Mouse (Mus musculus) layer of hippocampus, adult 11-12 months (tissue): ENCODE results near the gene Npas2.
A peak's percentile ranks its signal among the peaks of the same experiment; 100 is the strongest.

Source experiments
- DNase-seq: peaks from one replicate; pipeline ENCODE4 v3.0.0; 2022; ENCODE audit warnings: low spot score

Gene Npas2

DNA sequence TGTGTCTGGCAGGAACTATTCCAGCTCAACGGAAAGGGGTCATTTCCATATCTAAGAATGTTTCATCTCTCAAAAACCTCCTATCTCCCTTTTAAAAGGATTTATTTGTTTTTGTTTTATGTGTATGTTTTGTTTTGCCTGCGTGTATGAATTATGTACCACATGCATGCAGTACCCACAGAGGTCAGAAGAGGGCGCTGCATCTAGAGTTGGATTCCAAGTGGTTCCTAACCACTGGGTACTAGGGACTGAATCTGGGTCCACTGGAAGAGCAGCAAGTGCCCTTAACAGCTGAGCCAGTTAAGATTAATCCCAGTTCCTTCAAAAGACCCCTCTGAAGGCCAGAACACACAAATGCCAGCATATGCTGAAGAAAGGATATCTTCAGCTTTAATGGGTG, 24.1 kb downstream of the Npas2 start:
- no peak for DNase-seq

DNA sequence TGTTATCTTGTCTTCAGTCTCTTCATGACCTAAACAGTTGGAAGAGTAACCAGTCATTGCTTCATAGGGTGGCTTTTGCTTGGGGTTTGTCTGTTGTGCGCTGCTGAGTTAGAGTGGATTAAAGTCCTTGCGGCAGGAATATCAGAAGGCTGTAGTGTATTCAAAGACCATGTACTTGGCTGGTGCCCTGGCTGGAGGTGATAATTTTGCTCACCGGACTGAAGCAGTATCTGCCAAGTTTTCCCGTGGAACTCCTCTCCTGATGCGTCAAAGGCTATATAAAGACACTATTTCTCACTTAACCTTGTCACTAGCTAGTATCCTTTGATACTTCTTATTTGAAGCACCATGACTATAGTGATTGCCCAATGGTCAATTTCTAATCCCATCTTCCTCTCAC, 34.9 kb downstream of the Npas2 start:
- DNase-seq = no peak

DNA sequence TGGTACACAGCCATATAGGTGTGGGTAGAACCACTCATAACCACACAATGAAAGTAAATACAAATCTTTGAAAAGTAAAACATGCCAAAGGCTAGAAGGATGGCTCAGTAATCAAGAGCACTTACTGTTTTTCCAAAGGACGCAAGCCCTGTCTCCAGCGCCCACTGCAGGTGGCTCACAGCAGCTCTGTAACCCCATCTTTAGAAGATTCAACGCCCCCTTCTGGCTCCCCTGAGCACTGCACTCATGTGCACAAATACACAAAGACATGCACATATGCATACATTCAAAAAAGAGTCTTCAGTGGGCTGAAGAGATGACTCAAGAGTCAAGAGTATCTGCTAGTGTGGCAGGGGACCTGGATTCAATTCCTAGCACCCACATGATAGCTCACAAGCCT, 36.5 kb downstream of the Npas2 start:
- no peak for DNase-seq

DNA sequence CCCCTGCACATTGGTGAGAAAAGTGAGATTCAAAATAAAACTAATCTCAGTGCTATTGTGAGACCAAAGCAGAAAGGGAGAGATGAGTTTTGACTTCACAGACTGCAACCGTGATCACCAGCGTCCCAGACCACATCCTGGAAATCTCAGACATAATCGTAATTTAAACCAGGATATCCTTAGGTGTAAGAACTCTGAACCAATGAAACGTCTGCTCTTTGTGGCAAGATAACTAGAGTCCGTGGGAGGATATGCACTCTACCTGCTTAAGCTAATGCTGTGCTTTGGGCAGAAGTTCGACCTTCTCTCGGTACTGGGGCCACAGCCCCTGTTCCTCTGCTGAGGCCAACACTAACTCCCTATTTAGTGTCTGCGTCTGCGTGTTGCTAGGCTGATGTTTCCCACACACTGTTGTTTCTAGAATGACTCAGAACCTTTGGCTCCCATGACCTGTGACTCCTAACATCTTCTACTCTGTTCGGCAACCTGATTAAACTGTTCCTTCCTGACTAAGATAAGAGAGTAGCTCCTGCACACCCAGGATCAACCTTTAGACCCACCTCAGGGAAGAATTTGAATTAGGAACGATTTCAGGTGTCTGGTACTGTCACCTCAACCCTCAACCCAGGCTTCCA, 41.4 kb downstream of the Npas2 start:
- no peak for DNase-seq

DNA sequence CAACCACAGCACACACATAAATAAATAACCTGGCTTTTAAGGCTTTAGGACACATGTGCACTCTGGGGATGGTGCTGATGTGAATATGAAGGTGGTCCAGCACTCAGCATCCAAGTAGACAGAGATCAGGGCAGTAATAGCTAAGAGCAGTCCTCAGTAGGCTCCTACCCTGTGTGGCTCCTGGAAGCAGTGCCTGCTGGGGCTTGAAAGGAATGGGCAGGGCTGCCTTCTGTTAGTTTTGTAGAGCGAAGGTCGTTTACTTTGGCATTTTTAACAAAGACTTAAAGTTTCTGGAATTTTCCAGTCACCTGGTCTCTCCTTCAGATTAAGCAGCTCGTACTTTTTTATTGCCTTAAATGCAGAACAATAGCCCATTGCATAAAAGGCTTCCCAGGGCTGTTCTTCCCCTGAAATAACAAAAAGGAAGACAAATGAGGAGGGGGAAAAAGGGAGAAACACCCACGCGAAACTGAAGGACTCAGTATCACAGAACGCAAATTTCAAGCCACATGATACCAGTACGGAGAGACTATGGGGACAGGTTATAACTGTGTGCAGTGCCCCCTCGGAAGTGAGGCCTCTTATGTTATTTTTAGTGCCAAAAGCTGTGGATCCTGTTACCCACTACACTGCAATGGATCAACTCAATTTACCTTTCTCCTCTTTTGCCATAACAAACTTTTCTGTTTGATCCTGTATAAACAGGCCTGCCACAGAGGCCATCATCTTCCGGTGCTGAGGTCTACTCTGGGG, 44.1 kb downstream of the Npas2 start:
- DNase-seq = no peak

DNA sequence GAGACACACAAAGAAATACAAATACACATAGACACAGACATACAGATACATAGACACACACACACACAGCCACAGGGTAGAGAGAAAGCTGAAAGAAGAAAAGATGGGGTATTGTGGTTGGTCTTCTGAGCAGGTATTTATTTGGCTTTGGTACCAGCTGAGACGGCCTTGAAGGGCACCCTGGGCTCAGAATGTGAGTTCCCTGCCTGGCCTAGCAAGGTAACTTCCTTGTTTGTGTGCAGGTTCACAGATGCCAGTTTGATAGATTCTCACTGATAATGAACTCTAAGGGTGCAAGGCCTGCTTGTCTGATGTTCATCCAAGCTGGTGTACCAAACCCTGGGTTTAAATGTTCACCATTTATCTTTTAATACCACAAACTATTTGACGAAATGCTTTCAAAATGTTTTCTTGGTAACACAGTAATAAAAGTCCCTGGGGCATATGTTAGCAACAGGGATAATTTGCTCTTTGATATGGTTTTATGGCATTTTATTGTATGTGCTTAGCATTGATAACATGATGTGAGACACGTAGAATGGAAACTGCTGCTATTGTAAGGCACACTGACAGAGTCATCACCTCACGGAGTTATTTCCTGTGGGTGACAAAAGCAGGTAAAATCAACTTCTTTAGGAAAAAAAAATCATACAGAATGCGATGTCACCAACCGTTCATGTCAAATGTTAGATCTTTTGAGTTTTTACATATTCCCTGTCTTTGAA, 47.5 kb downstream of the Npas2 start:
- DNase-seq = no peak

DNA sequence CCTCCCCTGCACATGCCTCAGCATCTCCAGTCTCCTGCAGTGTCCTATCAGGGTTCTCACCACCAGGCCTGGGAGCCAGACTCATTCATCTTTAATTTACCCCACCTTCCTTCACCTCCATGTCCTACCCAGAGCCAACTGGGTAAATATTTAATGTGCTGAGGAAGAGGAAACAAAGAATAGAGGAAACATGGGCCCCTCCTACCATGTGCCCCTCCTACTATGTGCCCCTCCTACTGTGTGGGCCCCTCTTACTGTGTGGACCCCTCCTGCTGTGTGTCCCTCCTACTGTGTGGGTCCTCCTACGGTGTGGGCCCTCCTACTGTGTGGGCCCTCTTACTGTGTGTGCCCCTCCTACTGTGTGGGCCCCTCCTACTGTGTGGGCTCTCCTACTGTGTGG, 51.2 kb downstream of the Npas2 start:
- DNase-seq = no peak

DNA sequence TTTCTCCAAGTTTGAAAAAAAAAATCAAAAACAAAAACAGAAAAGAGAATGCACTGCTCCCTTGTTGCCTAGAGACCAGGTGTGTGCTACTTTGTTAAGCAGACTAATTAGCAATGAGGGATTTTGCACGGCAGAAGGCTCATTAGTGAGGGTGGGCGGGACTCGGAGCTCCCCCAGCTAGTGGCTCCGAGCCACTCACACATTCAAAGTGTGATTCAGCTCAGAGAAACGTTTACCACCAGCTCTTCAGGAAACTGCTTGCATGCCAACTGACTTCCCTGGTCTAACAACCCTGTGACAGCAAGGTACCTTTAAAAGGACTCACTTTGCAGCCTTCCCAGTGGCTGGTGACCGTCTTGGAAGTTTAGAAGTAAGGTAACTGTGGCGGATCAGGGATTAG, 58.1 kb downstream of the Npas2 start:
- DNase-seq = peak; percentile 72

DNA sequence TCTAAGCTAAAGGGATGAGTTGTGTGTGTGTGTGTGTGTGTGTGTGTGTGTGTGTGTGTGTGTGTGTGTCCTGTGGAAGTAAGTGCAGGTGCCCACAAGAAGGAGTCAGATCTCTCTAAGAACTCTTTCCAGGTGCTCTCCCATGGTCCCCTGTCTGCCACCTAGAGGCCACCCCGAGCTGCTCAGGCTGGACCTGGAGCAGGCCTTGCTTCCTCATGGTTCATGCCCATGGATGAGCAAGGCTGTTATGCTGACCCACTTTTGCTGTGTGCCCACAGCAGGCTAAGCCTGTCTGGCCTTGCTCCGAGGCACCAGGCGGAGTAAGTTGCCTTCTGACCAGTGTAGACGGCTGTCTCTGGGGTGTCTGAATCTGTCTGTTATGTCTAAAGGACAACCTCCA, 60.2 kb downstream of the Npas2 start:
- no peak for DNase-seq

DNA sequence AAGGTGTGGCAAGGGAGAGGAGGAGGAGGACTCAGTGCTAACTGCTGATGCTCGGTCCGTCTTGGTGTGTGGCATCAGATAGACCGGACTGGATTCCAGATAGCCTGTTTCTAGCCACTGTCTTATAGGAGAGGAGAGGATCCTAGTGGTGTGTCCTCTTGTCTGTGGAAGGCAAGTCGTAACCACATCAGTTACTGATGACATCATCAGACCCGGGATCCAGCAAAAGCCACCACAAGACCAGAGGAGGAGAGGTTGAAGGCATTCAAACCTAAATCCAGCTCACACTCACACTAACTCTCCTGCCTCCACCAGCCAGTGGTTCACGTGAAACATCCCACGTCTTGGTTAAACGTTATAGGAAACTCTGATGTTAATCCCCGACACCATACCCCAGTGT, 62.5 kb downstream of the Npas2 start:
- no peak for DNase-seq

DNA sequence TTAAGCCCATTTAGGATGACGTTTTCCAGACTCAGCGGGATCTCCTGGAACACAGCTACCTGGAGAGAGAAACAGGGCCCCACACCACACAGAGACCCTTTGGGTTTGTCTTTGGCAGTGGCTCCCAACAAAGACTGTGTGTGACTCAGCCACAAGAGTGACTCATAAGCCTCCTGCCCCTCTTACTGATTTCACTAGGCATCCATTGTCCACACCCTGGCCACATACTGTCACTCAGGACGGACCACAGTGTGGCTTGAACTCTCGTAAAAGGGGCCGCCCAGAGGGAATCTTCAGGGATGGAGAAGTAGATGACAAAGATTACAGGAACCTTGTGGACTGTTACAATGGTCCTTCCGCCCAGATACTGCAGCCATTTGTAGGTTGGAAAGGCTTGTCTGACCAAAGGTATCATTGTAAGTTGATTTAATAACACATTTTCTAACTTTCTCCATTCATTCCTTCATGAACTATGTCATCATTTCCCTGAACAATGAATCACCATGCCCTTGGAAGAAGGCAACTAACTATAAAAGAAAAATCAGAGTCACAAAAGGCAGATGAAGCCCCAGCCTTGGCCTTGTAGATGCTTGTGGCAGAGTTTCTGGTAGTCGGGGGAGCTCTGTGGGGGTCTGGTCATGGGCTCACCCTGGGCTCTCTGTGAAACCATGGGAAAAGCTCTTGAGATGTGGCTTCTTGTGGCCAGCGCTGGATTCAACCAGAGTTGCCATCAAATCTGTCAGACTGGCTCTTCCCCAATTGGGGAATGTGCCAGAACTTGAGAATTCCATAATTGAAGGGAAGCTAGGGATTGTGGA, 63.2 kb downstream of the Npas2 start:
- DNase-seq = peak; percentile 14

DNA sequence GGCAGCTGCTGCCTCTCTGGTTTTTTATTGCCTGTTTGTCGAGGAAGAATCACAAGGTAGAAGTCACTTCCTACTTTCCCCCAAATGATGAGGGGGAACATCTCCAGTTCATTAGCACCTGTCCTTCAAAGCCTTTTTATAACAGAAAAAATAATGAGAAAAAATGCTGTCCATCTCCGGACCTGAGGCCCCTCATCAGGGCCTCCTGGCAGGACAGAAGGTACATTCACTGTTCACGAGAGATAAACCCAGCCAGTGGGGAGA, 63.7 kb downstream of the Npas2 start:
- DNase-seq = no peak

DNA sequence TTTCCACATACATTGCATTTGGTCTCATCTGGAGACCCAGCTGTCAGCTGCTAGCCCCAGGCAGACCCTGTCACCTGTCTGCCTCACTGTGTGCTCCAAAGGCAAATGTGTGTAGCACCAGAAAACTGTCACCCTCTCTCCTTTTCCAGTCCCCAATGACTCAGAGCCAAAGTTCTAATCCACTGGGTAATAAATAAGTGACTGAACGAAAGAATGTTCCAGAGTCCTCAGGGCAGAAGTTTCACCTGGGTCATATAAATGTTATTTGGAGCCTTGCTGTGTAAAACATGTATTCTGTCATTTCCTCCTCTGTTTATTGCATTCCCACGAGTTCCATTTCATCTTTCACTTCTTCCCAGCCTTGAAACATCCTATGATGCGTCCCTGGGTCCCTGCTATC, 66.1 kb downstream of the Npas2 start:
- DNase-seq = no peak

DNA sequence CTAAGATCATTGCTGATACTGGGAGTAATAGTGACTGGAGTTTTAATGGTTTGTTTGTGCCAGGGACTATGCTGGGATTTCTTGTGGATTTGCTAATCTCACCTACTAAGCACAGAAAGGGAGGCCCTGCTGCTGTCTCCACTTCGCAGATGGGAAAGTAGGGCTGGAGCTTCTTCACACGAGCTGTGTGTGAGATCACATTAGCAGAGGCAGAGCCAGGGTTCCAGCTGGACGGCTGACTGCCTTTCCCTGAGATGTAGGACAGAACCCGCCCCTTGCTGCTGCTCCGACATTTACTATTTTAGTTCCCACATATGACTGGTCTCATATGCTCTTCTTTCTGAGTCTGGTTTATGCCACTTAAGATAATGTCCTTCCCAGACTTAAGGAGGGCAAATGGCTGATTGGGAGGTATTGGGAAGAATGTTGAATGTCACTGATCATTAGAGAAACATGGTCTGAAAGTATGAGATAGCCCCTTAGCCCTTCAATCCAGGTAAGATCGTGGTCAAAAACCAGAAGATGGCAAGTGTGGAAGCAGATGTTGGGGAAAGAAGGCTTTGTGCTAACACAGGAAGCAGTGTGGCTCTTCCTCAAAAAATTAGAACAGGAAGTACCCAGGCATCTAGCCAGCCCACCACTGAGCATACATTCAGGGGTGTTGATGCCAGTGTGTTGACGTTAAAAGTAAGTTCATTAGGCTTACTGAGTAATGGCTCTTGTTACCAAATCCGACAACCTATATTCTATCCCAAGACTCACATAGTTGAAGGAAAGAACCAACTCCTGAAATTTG, 66.8 kb downstream of the Npas2 start:
- DNase-seq = peak; percentile 30

DNA sequence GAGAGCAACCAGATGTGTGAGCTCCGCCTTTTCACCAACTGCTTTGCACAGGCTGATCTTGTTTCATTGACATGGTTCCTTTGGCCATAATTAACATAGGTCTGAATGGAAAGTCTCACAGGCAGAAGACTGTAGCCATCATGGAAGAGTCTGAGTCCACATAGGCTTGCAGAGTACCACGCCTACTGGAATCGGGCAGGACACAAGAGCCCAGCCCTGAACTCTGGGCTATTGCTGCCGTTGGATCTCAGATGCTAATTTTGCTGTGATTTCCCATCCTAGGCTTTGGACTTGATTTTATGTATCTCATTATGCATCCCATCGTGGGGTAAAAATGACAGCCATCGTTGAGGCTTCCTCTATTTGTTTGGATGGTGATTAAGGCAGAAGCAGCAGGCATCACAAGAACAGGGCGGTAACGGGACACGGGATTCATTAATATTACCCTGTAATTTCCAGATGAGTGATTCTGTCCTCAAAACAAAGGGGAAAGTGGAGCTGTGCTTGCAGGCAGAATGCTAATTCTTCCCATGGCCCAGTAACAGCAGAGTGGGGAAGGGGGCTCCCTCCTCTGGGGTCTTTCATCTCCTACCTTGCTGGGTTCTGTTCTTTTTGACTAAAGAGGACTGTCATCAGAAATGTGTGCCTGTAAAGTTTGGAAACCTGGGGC, 73.4 kb downstream of the Npas2 start:
- no peak for DNase-seq

DNA sequence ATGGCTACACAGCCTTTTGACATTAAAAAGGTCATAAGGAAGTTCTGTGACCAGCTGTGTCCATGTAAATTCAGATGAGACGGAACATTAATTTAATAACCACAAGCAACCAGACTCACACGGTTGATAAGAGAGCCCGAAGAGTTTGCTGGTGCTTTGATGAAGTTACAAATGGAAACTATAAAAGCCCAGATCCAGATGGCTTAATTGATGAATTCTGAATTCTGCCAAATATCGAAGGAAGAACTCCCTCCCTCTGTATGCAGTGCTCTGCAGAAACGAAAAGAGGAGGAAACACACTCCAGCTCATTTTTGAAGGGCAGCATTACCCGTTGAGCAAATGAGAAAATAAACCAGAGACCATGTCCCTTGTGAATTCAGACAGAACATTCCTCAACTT, 79.4 kb downstream of the Npas2 start:
- peak; percentile 20 for DNase-seq

DNA sequence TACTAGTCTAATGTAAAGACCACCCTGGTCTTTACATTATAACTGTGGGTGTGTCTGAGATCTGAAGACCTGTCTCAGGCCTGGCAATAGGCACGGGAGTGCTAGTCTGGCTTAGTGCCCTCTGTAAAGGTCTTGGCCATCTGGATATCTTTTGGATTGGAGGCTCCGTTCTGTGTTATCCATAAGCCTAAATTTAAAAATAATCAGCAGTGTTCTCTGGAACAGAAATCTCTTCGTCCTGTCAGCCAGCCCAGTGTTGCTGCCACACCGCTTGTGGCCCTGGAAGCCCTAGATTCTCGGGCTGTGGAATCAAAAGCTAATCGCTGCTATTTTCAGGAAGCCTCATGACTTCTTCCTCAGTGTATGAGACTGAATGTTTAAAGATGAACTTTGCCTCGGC, 86.9 kb downstream of the Npas2 start:
- DNase-seq = no peak

DNA sequence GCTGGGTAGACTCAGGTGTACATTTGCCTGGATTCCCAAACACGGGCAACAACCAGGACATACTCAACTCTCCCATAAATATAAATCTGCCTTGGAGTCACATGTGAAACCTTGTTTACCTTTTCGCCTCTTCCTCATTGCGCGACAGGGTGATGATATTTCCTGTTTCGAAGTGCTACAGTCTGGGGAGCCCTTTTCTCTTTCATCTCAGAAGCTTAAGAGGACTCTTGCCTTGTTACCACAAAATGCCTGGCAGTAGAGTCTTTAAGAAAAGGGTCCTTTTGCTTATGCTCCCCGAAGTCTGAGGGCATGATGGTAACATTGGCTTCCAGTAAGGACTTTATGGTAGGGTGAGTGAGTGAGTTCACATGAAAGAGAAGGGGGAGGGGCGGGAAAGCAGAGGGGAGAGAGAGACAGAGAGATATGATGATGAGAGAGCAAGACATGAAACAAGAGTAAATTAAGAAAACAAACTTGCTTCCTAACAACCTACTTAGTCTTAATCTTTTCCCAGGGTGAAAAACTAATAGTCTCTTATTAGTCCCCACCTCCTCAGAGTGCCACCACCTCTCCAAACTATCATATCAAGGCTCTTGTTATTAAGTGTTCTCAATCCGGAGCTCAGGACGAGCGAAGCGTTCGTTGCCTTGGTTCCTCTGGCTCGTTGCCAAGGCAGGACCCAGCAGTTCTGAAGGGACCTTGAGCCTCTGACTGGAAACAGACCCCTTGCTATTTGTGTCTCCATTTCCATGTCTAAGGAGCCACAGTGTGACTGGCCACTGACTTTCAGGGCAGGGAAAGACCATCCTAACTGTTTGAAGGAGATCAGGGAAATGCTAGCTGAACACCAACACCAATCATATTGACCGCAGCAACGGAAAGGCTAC, 87.7 kb downstream of the Npas2 start:
- no peak for DNase-seq

DNA sequence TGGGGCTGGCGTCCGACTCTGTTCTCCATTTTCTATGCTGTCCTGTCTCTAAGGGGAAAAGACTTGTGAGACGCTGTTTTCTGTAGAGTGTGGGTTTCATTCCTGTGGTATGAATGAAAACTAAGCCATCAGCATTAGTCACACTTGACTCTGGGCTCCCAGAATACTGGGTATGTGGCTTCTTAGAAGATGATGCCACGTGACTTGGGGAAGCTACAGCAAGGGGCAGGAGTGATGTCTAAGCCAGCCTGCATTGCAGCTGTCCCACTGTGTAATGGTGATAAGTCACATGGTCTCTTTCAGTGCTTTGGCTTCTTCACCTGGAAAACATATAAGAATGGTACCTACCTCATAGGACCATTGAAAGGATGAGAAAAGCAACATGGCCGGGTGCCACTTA, 88.4 kb downstream of the Npas2 start:
- no peak for DNase-seq

DNA sequence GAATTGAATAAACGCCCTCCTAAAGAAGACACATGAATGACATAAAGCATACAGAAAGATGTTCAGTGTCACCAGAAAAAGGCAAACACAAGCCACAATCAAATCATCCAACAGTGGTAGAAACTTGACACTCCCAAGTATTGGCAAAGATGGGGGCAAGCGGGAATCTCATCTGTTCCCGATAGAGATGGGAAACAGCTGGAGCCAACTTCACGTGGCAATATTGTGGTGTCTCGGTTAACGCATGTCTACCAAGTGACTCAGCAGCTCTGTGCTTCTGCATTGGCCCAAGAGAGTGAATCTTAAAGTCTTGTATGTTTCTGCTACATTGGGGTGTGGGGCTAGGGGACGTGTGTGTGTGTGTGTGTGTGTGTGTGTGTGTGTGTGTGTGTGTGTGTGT, 89.8 kb downstream of the Npas2 start:
- DNase-seq = no peak
